Mouse (Mus musculus): ENCODE data around the gene B230104I21Rik. TPM values are rescaled to one million over a fixed set of nuclear protein-coding genes. Genes with fewer than 3 reads are reported as not detected.
A peak's percentile ranks its signal among the peaks of the same experiment; 100 is the strongest.

B230104I21Rik gene
- total RNA-seq (2015) (not detected in 2 replicates), total RNA-seq (2017) (not detected in 2 replicates)

DNA sequence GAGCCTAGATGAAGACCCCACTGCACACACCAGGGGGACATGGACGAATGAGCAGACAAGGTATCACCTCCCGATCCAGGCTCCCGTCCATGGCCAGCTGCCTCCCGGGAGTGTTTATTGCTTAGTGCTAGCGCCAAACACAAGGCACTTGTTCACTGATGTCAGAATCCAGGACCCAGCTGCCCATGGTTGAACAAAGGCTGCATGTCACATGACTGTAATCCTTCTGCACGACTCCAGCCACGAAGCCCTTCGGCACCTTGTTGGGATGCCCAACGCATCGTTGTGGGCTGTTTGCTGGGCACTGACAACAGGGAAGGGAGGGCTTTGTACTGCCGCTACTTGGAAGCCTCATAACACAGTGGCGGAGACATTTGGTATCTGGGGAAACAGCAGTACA lies at the start of gene B230104I21Rik:
Gene B230104I21Rik, plus strand, starts transcription at position 367 of the 400 bp plus-strand sequence.
- ATAC-seq (replicated peaks; ENCODE audit: poor library complexity) = no peak

DNA sequence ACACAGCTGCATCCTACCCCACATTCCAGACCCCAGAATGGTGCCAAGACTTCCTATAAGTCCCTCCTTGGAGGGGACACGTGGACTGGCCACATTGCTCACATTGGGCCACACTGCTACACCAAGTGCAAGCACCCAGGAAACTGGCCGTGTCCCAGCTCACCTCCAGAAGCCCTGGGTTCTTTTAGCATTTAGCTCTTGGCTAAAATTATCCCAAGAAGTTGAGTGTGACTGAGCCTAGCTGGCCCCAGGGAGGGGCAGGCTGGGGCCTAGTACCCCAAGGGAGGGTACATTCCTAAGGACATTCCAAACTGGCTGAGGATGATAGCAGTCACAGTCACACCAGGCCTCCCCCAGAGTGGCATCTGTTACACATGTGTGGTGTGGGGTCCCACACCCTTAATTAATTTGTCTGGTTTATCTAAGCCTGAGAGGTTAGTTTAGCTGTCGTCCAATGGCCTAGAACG lies 42.2 kb upstream of the B230104I21Rik start:
- no peak for ATAC-seq (replicated peaks; ENCODE audit: poor library complexity)

DNA sequence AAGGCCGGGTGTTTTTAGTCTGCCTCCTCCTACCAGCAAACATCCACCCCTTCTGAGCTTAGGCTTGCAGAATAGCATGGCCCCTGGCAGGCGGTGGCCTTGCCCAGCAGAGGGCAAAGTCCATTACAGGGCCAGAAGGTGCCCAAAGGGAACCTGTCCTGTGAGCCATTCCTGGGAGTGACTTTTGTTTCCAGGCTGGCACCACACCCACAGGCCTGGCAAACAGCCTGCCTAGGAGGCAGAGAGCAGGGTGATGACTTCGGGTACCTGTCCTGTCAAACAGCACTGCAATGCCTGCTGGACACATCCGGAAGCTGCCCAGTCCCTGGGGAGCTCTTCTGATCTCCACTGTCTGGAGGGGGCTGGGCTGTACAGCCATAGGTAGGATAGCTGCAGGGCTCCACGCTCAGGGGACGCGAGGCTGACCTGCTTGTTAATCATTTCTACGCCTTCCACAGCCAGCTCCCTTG lies 41.6 kb upstream of the B230104I21Rik start:
- no peak for ATAC-seq (replicated peaks; ENCODE audit: poor library complexity)

DNA sequence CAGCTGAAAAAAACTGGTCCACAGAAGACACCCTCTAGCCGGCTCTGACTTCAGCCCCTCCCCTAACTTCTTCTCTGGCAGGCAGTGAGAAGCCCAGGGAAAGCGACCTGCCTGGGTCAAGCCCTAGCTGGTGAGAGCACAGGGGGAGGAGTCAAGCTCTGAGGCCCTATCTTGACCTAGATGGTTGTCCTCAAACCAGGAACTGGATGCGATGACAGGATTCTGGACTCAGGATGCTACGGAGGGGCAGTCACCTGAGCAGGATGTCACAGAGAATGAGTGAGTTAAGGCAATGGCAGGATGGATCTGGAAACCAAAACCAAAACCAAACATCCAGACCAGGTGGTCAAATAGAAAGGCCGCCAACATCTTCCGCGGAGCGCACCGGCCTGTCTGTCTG lies 38.2 kb upstream of the B230104I21Rik start:
- no peak for ATAC-seq (replicated peaks; ENCODE audit: poor library complexity)

DNA sequence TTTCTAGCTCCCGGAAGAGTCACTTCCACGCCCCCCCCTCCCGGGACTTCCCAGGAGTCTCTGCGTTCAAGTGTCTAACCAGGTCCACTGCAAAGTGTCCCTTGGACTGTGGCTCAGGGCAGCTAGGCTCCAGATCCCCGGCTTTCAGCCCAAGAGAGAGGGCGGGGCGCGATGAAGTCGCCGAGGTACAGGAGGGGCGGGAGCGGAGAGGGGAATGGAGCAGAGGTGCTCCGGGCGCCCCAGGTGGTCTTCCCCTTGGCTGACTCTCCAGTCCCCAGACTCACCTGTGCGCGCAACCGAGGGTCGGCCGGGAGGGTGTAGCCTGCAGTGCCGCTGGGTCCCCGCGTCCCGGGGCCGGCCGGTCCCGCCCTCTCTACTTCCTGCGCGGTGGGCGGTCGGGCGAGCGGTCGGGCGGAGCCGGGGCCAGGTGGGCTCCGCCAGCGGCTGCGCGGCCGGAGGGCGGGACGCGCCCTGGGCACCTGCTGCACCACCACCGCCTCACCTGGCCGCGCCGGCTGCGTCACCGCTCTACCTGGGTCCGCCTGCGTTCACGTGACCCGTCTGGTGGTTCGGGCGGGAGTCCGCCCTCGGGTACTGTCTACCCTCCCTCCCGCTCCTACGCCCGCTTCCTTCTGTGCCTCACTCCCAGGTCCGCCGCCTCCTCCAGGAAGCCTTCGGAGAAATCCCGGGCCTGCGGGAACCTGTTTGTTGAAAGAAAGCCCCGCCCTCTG lies 36.2 kb upstream of the B230104I21Rik start:
- peak; percentile 23; the same call in 1 of the 2 replicates for ATAC-seq (replicated peaks; ENCODE audit: poor library complexity)

DNA sequence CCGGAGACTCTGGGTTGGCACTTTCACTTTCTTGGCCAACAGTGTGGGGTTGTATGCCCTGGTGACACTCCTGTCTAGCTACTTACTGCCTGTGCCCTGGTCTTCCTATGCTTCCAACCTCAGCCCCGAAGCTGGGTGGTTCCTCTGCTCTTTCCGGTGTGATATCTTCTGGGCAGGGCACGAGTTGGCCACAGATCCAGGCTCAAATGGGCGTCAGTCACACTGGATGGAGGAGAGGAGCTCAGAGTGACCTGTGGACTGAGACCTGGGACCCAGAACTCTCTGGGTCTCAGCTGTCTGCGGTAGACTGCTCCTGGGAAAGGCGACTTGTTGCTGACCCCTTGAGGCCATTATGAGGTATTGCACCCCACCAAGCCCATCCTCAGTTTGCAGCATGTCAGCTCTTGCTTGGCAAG lies 34.5 kb upstream of the B230104I21Rik start, which contains the start of gene Arhgef16:
Gene Arhgef16, minus strand, starts transcription at position 211 of the 416 bp plus-strand sequence.
- peak; percentile 87 for ATAC-seq (replicated peaks; ENCODE audit: poor library complexity)

DNA sequence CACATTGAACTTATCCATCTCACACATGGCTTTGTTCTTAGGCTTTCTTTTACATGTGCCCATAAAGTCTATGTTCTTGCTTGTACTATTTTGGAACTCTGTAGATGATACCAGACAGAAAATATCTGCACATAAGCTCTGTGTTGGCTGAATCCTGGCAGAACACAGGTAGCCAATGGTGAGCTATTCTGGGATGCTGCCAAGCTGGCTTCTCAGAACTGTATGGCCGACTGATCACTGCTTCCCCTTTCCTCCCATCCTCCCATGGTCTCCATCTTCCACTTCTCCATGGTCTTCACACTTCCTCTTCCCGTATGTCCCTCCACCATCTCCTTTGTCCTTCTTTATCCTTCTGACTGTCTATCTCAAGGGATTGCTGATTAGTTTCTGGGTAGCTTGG lies 26.8 kb upstream of the B230104I21Rik start:
- ATAC-seq (replicated peaks; ENCODE audit: poor library complexity) = no peak

DNA sequence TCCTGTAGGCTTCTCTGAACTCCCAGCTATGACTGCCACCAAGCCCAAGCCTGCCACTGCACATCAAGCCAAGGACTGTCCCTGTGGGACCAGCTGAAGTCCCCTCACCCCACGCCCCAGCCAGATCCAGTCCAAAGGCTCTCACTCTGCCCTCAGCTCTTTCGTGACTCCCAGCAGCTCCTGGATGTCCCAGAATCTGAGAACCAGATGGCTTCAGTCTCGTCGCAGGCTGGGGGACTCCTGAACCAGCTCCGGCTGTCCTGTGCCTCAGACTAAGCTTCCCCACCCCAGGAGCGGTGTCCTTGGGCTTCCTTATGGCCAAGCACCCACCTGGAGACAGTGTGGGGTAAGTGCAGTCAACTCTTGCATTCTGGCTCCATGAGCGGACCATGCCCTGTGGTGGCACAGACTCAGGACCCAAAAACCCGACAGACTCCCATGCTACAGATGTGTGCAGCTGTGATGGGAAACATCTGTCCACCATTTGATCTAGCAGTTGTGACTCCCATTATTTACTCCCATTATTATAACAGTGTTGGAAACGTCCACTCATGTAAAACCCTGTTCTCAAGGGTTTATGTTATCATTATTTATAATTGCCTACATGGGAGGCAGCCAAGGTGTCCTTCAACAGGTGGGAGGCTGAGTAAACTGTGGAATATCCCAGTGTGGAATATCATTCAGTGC lies 25.2 kb upstream of the B230104I21Rik start:
- ATAC-seq (replicated peaks; ENCODE audit: poor library complexity) = no peak

DNA sequence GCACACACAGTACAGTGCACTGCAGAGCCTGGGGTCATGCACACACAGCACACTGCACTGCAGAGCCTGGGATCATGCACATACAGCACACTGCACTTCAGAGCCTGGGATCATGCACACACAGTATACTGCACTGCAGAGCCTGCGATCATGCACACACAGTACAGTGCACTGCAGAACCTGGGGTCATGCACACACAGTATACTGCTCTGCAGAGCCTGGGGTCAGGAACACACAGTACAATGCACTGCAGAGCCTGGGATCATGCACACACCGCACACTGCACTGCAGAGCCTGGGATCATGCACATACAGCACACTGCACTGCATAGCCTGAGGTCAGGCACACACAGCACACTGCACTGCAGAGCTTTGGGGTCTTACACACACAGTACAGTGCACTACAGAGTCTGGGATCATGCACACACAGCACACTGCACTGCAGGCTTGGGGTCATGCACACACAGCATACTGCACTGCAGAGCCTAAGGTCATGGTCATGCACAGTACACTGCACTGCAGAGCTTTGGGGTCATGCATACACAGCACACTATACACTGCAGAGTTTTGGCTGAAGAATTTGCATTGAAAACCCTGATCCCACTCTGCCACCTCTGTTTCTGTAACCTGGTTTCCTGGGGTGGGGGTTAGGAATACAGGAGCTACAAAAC lies 23.6 kb upstream of the B230104I21Rik start:
- ATAC-seq (replicated peaks; ENCODE audit: poor library complexity) = no peak

DNA sequence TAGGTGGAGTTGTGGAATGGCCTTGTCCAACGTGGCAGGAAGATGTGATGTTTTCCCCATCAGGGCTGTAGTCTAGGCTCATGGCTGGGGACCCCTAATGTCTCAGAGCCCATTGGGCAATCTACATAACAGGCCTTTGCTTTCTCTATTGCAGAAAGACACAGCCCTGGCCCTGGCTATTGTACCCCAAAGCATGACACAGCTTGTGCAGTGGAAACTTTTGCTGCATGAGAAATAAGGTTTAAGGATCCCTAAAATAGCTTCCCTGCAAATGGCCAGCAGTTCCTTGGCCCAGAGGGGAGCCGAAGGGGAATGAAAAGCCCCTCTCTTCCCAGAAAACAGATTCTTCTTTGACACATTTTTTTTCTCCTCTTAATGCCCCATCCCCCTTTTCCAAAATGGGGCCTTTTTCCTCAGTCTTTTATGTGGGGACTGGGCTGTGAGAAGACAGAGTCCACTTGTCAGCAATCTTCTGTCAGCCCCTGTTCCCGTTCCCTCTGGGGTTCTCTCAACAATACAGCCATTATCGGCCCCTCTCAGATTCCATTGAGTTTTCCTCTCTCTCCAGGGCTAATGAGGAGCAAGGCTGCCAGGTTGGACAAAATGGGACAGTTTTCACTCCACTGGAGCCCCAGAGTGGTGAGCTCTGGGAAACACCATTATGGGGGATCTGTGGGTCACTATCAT lies 22.8 kb upstream of the B230104I21Rik start:
- no peak for ATAC-seq (replicated peaks; ENCODE audit: poor library complexity)

DNA sequence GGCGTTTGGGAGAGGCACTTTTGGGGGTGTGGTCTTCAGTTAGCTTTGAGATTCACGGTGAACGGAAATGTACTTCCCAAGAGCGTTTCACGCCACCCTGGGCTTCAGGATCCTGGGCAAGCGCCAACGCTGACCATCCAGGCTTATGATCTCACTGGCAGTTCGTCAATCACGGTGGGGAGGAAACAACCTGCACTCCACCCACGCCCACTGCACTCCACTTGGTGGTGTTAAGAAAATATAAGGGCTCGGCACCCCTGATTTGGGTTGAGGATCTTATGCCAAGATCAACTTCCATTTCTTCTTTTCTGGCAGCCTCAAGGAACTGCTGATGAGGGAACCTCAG lies 22.3 kb upstream of the B230104I21Rik start:
- ATAC-seq (replicated peaks; ENCODE audit: poor library complexity) = no peak

DNA sequence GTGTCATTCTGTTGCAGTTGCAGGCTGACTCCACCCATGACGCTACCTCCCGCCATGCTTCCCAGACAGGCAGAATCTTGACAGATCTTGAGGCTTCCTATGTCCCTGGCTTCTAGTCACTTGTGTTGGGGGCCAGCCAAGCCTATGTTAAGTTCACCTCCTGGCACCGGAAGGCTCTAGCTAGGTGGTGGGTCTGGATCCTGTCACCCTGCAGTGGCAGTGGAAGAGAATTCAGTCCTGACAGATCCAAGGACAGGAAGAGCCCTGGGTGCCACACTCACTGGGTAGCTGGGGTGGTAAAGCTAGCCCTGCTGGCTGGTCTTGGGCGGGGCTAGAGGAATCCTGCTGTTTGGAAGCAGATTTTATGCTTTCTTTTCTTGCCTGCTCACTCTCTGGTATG lies 10.5 kb upstream of the B230104I21Rik start:
- ATAC-seq (replicated peaks; ENCODE audit: poor library complexity) = no peak

DNA sequence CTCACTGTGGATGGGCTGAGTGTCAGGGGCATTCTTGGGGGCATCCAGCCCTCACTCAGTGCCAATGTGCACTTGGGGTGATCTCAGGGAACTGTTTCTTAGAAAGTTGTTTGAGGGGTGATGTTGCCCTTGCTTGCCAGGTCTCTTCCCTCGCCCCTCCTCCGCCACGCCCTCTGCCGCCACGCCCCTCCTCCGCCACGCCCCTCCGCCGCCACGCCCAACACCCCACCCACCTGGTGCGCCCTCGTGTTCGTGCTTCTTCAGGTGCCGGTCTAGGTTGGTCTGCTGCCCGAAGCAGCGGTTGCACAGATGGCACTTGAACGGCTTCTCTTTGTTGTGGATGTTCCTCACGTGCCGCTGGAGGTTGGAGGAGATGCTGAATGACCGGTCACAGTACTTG lies 7.5 kb upstream of the B230104I21Rik start:
- no peak for ATAC-seq (replicated peaks; ENCODE audit: poor library complexity)

DNA sequence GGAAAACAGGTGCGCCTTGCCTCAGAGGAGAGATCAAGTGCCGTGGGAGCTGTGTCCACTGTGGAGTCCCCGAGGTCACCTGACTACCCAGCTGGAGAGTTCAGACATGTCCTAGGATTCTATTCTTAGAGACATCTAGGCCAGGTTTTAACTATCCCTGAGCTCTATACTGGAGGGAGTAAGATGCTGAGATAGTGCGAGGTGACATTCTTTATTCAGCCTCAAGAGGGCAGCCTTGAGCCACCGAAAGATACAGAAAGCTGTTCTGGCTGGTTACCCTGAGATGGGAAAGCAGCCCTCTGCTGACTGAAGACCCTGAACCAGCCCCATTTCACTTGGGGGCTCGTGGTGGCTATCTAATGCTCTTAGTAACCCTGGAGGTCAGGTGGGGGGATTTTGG lies 7.1 kb upstream of the B230104I21Rik start:
- ATAC-seq (replicated peaks; ENCODE audit: poor library complexity) = peak; percentile 91

DNA sequence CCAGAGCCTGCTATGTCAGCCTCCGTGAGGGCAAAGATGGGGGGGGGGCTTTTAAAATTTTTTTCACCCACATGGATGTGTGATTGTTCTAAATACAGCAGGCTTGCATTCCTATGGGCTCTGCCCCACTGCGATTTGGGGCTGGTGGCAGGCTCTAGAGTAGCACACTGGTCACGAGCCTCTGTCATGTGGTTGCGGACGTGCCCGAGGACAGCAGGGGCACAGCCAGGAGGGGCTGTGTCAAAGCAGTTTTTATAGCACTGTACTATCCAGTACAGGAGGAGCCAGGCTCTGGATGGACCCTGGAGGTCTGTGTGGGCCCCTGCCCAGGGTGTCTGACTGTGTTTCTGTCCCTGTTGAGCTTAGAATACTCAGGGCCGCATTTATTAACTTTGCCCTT lies 5.9 kb upstream of the B230104I21Rik start:
- ATAC-seq (replicated peaks; ENCODE audit: poor library complexity) = no peak

DNA sequence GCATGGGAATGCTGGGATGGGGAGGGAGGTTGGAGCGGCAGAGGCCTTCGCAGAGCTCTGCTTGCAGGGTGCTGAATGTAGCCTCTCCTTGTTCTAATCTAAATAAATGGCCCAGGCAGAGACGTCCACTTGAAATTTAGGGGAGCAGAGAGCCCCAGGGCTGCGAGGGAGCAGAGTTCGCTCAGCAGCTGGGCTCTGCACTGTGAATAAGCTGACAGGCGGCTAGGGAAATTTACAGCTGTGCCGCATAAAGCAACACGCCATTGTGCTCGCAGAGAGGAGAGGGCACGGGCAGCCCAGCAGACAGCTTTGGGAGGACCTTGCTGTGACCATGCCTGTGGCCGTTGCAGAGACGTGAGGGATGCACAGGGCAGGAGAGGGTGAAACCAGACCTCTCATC lies 4.7 kb upstream of the B230104I21Rik start:
- no peak for ATAC-seq (replicated peaks; ENCODE audit: poor library complexity)

DNA sequence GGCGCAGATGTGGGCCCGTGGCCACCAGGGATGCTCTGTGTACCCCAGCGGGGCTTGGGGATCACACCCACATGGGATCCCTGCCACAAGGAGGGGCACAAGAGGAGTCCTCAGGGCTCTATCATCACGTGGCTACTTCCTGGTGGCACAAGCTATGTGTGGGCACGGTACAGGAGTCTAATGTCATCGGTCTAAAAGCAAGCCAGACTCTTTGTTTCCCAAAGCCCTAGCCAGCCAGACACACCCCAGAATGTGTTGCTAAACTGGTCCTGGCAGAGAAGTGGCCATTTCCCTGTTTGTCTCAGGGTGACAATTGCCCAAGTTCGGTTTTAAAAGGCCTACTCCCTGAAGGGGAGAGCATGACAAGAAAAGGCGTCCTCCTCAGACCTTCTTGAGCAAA lies 2.6 kb upstream of the B230104I21Rik start:
- no peak for ATAC-seq (replicated peaks; ENCODE audit: poor library complexity)

DNA sequence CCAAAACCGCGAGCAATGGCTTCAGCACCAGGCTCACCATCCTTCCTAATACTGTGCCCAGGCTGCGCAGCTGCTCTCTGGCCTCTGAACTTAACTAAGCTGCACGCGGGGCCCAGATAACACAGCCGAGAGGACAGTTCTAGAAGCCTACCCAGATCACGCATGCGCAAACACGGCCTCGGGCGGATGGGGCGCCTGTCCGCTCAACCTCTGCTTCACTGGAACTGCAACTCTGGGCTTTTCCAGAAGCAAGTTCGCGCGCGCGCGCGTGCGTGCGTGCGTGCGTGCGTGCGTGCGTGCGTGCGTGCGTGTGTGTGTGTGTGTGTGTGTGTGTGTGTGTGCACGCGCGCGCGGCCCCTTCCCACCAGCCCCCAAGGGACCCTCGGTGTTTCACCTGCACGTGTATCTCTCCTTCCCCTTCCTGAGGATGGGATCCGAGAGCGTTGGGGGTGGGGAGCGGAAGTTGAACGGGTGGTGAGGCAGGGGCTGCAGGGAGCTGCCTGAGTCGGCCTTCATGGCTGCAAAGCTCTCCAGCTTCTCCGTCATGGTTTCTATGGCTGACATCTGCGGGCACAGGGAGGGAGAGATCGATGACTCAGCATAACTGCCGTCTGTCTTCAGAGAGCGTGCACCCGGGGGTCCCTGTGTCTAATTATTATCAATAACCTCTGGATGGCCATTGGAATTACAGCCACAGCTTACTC lies 1.1 kb upstream of the B230104I21Rik start:
- ATAC-seq (replicated peaks; ENCODE audit: poor library complexity) = peak; percentile 72

DNA sequence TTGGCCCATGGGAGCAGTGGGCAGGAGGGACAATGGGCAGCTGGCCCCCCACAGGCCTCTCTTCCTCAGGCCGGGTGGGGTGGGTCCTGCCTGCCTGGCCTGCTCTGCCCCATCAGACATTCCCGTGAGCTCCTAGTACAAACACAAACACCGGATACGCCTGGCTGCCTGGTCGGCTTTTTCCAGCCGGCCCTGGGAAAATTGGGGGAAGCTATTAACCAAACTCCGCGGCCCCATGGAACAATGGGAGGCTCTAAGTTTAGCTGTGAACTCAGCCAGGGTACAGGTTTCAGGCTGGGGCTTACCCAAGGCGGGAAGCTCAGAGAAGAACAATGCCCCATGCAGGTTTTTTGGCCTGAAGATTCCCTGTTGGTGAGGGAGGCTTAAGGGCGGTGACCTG lies 723 bp downstream of the B230104I21Rik start:
- no peak for ATAC-seq (replicated peaks; ENCODE audit: poor library complexity)

DNA sequence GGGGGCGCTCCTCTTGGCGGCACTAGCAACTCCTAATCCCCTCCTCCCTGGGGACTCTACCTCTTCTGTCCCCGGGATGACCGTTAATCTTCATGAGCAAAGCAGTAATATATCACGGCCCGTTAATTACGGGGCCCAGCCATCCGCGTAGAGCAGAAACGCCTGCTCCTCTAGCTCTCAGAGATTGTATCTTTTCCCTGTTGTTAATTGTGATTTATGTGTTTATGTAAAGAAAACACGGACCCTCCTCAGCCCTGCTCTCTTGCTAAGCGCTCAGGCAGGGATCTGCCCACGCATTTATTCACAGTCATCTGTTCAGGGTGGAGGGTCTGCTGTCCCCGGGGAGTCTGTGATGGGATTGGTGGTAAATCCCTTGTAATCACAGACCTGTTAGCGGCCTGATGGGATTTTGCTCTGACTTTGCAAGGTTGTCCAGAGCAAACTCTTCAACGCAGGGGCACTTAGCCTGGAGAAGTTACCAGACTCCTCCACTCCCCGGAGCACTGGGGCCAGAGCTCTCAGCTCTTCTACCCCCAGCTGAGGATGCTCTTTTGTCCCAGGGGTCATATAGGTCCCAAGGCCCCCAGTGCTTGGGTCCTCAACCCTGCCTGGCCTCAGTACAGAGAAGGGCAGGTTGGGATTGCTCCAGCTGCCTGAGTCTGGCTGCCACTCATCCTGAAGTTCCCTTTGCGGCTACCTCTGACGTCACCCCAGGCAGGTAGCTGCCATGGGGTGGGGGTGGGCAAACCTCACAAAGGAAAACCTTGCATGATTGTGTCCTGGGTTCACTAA lies 11.0 kb downstream of the B230104I21Rik start:
- no peak for ATAC-seq (replicated peaks; ENCODE audit: poor library complexity)
